Mouse (Mus musculus) cerebellum, postnatal 10 days (tissue): ENCODE data around the gene Olfr657.
A peak's percentile ranks its signal among the peaks of the same experiment; 100 is the strongest.

Experiments used
- DNase-seq, 2 experiments: peaks; one replicate each; pipeline ENCODE4 v3.0.0; 2021; ENCODE audit warnings: mixed read lengths in 2 of 2

Gene Olfr657

GRCm38 (mm10) chr7:104624494-104624893 is at the start of gene Olfr657:
Gene Olfr657, plus strand, starts transcription at chr7:104624794.
- DNase-seq: no peak

DNA sequence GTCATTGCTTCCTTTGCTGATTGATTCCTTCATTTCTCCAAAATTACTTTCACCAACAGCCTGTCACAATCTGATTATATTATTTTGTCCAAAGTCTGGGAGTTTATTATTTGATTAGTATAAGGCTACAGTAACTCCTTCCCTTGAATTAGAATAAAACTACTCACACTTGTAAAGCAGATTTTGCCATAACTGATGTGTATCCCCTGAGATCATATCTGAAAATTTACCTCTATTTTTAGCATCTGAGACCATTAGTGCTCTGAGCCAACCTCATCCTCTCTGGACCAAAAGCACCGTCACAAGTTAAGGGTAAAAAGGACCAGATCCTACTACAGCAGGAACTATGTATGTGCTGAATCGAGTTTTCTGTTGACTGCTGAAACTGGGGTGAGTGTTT is 47.6 kb upstream of the Olfr657 start, which contains the start of gene Olfr653:
Gene Olfr653, plus strand, starts transcription at position 301 of the 400 bp plus-strand sequence.
- no peak for DNase-seq

- no peak for DNase-seq
Observed at GRCm38 (mm10) chr7:104580846-104581245, 43.7 kb upstream of the Olfr657 start.

- no peak for DNase-seq
Observed at GRCm38 (mm10) chr7:104581429-104581828, 43.2 kb upstream of the Olfr657 start.

- DNase-seq: no peak
Observed at GRCm38 (mm10) chr7:104586725-104587124, 37.9 kb upstream of the Olfr657 start, which contains the start of gene Olfr654. Gene Olfr654, plus strand, starts transcription at chr7:104587025.

DNA sequence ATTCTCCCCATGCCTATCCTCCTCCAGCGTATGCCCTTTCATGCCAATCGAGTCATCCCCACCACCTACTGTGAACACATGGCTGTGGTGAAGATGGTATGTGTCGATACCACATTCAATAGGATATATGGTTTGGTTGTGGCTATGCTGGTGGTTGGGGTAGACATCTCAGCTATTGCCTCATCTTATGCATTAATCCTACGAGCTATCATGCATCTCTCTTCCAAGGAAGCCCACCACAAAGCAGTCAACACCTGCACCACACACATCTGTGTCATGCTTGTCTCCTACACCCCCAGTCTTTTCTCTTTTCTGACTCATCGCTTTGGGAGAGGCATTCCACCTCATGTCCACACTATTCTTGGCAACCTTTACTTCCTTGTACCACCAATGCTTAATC is 36.3 kb upstream of the Olfr657 start:
- DNase-seq: no peak

- no peak for DNase-seq
Observed at GRCm38 (mm10) chr7:104601679-104602078, 22.9 kb upstream of the Olfr657 start, which contains the start of gene Olfr655. Gene Olfr655, minus strand, starts transcription at chr7:104601779.

DNA sequence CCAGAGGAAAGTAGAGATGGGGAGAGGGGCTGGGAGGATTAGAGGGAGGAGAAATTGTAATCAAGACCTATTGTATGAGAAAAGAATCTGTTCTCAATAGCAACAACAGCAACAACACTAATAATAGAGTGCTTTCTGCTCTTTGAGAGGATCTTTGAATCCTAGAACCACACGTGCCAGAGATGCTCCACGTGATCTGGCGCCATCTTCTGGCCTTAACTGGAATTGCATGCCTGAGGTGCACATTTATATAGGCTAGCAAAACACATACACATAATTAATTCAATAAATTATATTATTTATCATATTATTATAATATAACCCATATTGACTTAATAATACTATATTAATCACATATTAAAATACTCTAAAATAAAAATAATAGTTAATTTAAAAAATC is 21.4 kb upstream of the Olfr657 start:
- DNase-seq: peak; percentile 2

DNA sequence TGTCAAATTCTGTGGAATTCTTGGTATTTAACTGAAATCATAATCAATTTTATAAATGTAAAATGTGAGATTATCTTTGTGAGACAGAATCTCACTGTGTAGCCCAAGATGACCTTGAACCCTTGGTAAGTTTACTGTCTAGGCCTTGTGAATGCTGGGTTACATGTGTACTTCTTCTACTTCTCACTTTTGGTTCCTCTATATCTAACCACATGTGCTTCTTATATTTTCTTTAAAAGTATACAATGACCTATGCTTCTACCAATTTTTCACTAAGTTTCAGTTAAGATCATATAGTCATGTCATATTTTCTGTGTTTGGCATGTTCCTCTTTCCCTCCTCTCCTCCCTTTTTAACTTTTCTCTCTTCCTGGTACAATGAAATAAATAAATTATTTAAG is 19.9 kb upstream of the Olfr657 start:
- no peak for DNase-seq

GRCm38 (mm10) chr7:104613655-104614054 is 10.9 kb upstream of the Olfr657 start, which contains the start of gene Olfr656:
Gene Olfr656, plus strand, starts transcription at chr7:104613955.
- no peak for DNase-seq

GRCm38 (mm10) chr7:104646841-104647482 is 22.4 kb downstream of the Olfr657 start, which contains the start of gene Olfr658:
Gene Olfr658, minus strand, starts transcription at chr7:104647305.
- DNase-seq: peak; percentile 14 to 34

DNA sequence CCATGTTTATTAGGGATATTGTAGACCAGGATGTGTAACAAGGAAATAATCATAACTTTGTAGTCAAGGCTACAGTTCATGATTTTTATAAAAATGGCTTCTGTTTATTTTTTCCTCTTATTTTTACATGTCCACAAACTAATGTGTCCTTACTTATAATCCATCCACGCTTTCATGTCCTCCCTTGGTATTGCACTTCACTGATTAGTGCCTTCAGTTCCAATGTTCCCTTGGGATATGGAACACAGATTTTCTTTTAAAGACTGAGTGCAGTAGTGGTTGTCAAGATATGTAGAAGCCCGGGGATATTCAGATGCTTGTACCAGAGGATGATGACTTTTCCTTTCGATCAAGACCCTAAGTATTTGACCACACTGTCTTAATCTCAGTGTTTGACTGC is 41.9 kb downstream of the Olfr657 start, which contains the start of gene Olfr659:
Gene Olfr659, plus strand, starts transcription at position 301 of the 400 bp plus-strand sequence.
- DNase-seq: no peak

DNA sequence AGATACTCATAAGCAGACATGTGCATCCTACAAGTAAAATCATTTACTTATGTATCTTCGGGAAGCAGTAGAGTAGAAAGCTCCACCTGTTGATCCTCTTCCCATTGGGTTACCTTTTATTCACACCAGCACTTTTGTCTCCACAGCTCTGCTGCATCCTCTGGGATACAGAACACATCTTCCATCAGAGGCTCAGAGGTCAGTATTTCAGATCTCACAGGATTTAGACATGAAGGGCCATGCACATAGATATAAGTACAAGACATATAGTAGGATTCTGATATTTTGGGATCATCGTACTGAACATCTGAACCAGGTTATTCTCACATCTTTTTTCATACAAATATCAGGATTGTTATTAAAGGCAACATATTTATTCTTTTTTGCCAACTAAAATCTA is 61.6 kb downstream of the Olfr657 start, which contains the start of gene Olfr661:
Gene Olfr661, plus strand, starts transcription at position 301 of the 400 bp plus-strand sequence.
- no peak for DNase-seq
